Mouse (Mus musculus) splenic B cell, adult 2 months (primary cell): Measurements from ENCODE around the gene Dnase1l3.

Experiments used
- DNase-seq: peaks from one replicate; pipeline ENCODE4 v3.0.0-alpha.2; 2011; ENCODE audit warnings: low read depth, low spot score
- H3K27me3 ChIP-seq: 2 replicates; pipeline ENCODE4 v1.6.1; 2012; ENCODE audit warnings: mild to moderate bottlenecking, low read length, moderate library complexity, mixed read lengths; ENCODE audit not compliant: control insufficient read depth, poor library complexity, insufficient read depth, severe bottlenecking
- H3K36me3 ChIP-seq: 2 replicates; pipeline ENCODE4 v1.6.1; 2012; ENCODE audit warnings: mild to moderate bottlenecking, low read length, moderate library complexity, mixed read lengths; ENCODE audit not compliant: control insufficient read depth, poor library complexity, insufficient read depth, severe bottlenecking

The Dnase1l3 gene

DNA sequence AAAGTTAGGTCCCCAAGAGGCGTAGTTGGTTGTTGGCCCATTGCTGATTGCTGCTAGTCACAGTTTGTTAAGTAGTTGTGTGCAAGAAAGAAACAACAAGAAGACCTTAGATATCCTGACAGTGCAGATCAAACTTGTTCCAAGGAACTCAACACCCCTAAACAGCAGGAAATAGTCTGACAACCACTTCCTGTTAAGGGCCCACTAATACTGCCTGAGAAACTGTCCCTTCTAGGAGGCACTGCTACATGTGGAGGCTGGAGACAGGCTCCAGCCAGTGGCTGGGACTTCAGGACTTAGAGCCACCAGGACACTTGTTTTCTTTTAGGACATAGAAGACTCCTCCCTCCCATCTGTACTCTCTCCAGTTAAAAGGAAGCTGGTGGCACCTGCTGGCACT is 16.9 kb downstream of the Dnase1l3 start:
- no peak for DNase-seq
- Histone ChIP-seq H3K36me3 (no peaks in the 10 kb centered on the region; the same call in 1 of the 2 replicates), H3K27me3 (no peaks in the 10 kb centered on the region)

DNA sequence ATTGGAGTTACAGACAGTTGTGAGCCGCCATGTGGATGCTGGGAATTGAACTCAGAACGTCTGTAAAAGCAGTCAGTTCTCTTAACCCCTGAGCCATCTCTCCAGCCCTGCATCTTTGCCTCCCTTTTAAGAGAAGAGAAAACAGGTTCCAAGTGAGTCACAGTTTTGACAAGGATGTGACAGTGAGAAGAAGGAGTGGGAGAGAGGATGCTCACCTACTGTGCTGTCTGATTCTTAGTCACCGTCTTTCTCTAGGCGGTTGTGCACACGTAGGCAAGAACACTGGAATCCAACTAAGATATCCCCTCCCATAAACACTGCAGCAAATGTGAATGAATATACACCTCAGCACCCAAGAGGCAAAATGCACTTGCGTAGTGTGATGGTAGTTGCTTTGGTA is 19.2 kb downstream of the Dnase1l3 start:
- no peaks in the 10 kb centered on the region for H3K27me3 ChIP-seq
- H3K36me3 ChIP-seq, result no peaks in the 10 kb centered on the region; the same call in 1 of the 2 replicates
- DNase-seq, result no peak

DNA sequence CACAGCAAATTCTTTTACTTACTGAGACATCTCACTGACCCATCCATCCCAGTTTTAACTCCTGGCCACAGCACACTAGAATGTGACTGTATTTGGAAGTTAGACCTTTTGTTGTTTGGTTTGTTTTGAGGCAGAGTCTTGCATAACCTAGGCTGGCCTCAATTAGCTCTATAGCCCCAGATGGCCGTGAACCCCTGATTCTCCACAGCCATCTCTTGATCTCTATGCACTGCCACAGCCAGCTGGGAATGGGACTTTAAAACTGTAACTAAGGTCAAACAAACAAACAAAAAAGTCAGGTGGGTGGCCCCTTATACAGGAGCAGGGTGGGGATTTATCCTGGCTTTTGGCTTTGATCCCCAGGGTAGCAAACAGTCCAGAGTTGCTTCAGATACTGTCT is 19.7 kb downstream of the Dnase1l3 start:
- no peak for DNase-seq
- H3K27me3 ChIP-seq, result no peaks in the 10 kb centered on the region
- no peaks in the 10 kb centered on the region; the same call in 1 of the 2 replicates for H3K36me3 ChIP-seq

DNA sequence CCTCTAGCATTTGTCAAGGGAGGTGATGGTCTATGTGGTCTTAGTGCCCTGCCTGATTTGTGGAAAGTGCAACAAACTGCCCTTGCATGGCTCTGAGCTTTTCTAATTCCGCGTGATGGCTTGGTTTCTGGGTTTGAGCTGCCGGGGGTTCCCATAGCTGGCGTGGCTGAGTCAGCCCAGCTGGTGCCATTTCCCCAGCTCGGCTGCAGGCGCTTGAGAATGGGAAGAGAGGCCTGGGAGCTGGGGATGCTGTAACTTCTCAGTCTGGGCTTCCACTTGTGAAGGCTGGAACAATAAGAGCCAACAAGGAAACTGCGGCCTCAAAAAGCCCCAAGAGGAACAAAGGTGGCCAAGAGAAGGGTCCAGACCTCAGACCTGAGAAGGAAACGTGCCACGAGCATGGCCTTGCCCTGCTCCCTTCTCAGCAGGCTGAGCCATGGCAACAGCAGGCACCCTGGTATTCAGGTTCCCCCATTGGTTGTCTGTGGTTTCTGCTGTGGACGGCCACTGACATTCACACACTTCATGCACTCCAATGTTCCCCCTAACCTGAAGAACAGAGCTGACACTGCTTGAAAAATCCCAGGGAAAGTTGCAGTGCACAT is 22.4 kb downstream of the Dnase1l3 start:
- H3K36me3 ChIP-seq, result no peaks in the 10 kb centered on the region; the same call in 1 of the 2 replicates
- DNase-seq, result no peak

DNA sequence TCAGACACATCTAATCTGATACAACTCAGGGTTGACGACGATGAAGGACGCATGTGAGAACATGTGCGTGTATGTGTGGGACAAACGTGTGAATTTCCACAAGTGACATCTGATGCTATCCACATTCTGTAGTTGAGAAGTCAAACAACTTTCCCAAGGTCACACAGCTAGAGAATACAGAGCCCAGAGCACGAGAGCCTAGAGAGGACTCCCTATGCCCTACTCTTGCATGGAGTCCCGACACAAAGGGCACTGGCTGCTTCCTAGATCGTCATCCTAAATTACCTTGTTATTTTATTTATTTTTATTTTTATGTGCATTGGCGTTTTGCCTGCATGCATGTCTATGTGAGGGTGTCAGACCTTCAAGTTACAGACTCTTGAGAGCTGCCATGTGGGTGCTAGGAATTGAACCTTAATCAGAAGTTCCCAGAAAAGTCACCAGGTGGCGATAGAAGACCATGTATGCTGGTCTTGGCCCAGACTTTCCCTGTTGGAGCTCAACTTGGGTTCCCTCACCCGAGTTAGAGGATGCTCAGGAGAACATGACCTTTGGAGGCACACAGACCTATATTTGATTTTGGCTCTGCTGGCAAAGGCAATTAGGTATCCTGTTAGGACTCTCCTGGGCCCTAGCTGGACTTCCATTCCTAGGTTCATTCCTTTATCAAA is 30.0 kb downstream of the Dnase1l3 start:
- Histone ChIP-seq H3K36me3 (no peaks in the 10 kb centered on the region), H3K27me3 (no peaks in the 10 kb centered on the region)
- peak; percentile 85 for DNase-seq

More for the DNA sequence above, 22.4 kb downstream of the Dnase1l3 start:
- no peaks in the 10 kb centered on the region for H3K27me3 ChIP-seq

DNA sequence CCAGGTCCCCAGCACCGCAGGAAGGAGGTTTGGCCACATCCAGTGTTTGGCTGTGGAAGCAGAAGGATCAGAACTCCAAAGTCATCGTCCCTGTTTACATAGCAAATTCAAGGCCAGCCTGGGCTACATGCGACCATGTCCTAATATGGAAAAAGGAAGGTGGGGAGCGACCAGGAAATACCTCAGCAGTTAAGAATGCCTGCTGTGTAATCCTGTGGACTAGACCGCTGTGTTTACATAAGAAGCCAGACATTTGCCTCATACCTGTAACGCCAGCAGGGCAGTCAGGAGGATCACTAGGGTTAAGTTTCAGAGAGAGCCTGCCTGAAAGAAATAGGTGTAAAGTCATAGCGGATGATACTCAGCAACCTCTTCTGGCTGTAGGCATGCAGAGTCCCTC is 31.2 kb downstream of the Dnase1l3 start:
- DNase-seq, result no peak
- H3K27me3 ChIP-seq, result no peaks in the 10 kb centered on the region
- no peaks in the 10 kb centered on the region for H3K36me3 ChIP-seq

DNA sequence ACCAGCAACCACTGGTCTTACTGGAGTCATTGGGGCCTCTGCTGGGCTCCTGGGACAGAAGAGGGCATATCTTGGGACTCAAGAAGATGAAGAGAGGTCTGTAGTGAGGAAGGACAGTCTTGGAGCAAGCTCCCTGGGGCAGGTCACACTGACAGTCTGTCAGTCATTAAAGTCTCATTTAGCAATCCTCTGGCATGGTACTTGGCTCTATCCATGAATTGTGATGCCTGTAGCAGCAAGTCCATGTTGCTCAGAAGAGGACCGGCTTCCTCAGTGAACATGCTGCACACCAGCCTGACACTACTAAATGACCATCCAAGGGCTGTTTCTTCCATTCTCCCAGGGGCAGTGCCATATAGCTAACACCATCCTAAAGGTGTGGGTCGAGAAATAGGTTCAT is 31.7 kb downstream of the Dnase1l3 start:
- Histone ChIP-seq H3K27me3 (no peaks in the 10 kb centered on the region), H3K36me3 (no peaks in the 10 kb centered on the region)
- DNase-seq, result no peak

DNA sequence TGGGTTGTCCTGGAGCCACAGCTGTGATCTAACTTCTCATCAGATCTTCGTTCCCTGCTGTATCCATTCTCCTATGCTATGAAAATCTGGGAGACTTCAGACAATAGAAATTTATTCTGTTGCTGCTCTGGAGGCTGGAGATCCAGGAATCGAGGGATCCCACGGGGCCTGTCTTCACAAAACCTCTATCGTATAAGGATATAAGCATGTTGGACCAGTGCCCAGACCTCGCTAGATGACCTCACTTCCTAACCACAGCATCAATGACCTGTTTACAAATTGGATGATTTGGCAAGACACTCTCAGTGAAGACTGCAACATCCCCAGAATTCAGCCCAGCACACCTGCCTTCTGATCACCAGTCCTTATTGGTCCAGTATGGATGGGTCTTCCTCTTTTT is 32.7 kb downstream of the Dnase1l3 start:
- Histone ChIP-seq H3K27me3 (no peaks in the 10 kb centered on the region), H3K36me3 (no peaks in the 10 kb centered on the region)
- no peak for DNase-seq

DNA sequence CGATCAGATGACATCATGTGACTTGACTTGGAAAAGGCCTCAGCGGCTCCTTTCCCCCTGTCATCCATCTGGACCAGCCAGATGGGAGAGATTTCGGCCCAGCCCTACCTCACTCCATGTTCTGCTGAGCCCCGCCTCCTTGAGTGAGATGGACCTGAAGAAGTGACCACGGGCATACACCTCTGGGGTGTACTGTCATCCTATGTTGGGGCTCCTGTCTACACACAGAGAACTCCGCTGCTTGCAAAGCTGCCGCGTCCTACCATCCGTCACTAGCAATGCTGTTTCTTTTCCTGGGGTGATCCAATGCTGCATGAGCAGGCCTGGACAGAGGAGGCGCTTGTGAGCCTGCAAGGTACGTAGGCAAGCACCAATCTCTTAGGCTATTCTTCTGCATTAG is 33.8 kb downstream of the Dnase1l3 start:
- DNase-seq, result peak; percentile 17
- H3K36me3 ChIP-seq, result no peaks in the 10 kb centered on the region

DNA sequence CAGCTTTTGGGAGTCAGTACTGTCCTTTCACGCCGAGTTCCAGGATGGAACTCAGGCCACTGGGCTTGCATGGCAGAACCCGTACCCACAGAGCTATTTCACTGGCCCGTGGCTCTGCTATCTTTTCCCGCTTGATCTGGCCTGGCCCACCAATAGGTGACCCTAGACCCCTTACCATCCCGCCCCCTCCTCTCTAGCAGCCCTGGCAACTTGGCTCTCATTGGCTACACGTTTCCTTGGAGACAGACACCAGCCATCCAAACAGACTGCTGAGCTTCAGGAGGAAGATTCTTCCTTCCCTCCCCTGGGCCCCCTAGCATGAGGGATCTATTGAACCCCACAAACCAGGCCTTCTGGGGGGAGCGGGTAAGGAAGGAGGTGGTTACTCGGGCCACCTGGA is 37.3 kb downstream of the Dnase1l3 start, which contains the start of gene Gm45521:
Gene Gm45521 (plus strand): TSS at position 240 of the 400 bp plus-strand sequence.
- no peaks in the 10 kb centered on the region for H3K36me3 ChIP-seq
- no peak for DNase-seq
- H3K27me3 ChIP-seq, result no peaks in the 10 kb centered on the region

More for the DNA sequence above, 33.8 kb downstream of the Dnase1l3 start:
- no peaks in the 10 kb centered on the region for H3K27me3 ChIP-seq

DNA sequence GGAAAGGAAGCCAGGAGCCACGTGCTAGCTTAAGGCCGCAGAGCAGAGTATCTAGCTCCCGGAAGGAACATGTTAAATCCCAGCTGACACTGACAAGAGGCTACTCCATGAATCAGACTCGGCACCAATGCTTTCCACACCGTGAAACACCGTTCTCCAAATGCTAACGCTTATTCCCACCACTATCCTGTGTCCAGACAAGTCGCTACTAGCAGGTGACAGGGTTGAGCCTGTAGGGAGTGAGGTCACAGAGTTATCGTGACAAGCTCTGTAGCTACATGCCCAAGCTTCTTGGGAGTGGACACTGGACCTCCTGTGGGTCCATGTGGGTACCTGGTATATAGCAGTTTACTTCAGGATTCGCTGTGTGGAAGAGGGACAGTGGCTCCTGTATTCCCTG is 37.9 kb downstream of the Dnase1l3 start:
- no peak for DNase-seq

DNA sequence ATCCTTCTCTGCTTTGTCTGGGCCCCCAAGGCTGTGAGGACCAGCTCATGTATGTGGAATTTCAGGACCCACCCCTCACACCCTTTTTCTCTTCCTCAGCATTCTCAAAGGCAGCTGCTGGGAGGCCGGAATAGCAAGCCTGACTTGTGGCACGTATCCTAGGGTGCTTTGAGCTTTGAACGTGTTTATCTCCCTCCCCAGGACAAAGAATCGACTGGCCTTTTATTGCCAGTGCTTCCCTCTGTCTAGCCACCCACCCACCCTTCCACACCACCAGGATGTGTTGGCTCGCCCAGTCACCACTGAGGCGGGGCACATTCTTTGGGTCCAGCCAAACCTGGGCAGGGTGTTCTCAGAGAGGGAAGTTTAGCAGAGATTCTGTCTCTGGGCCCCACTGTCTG is 40.3 kb downstream of the Dnase1l3 start:
- no peak for DNase-seq
- 0 out of 2 replicates have a peak, but pooled peaks cover 2% of the 10 kb centered on the region for H3K36me3 ChIP-seq
- no peaks in the 10 kb centered on the region for H3K27me3 ChIP-seq

More for the DNA sequence above, 37.9 kb downstream of the Dnase1l3 start:
- Histone ChIP-seq H3K27me3 (no peaks in the 10 kb centered on the region), H3K36me3 (0 out of 2 replicates have a peak, but pooled peaks cover 1% of the 10 kb centered on the region)

DNA sequence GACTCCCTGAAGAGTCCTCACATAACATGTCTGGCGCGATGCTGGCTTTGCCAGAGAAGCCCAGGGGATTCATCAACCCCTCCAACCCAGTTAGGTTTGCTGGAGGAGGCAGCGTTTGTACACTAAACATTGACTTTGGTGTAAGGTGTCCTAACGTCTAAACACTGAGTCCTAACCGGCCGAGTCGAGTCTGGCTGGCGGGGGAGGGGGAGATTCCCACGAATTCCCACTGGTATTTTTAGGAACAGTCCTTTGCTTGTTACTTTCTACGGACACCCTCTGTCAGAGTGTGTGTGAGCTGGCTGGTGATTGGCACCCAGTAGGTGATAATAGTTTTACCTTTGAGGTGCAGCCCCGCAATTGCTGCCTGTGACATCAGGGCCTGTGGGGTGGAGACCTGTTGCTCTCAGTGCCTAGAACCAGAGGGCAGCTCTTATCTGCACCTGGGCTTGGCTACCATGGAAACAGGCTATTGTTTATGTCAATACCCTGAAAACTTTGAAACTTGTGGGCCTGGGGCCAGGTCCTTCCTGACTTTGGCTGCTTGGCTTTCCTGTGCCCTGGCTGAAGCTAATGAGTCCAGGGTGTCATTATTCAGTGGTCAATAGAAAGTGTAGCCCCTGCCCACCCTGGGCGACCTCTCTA is 41.6 kb downstream of the Dnase1l3 start:
- Histone ChIP-seq H3K27me3 (no peaks in the 10 kb centered on the region), H3K36me3 (0 out of 2 replicates have a peak, but pooled peaks cover 2% of the 10 kb centered on the region)
- DNase-seq, result no peak

DNA sequence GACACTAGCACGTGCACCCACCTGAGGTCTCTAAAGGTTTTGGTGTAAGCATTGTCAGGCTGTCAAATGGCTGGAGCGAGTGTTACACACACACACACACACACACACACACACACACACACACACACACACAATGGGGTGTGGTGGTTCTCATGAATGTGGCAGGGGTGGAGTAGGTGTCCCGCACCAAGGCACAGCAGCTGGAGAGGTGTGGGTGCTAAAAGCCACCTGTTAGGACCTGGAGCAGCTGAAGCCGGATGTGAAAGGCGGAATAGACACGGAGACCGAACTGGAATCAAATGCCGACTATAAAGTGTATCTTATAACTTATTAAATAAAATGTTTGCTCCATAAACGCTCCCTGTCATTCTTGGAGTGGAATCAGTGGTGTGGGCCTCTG is 43.1 kb downstream of the Dnase1l3 start:
- Histone ChIP-seq H3K27me3 (no peaks in the 10 kb centered on the region), H3K36me3 (0 out of 2 replicates have a peak, but pooled peaks cover 2% of the 10 kb centered on the region)
- DNase-seq, result no peak

DNA sequence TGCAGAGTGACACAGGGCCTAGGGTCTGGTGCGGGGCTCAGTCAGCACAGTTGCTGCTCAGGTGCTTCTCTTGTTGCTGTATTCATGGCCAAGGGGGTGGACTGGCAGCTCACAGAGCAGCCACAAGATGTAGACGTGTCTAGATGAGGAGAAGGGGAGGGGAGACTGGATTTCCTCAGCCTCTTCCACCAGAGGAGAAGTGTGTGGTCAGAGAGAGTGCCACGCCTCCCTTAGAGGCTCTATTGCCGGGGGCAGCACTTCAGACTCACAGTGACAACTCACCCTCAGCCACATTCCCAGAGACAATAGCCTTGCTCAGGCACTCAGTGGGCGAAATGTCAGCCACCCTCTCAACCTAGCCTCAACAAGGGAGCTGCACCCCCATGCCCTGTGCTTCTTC is 49.1 kb downstream of the Dnase1l3 start:
- Histone ChIP-seq H3K27me3 (no peaks in the 10 kb centered on the region), H3K36me3 (peaks cover 2% of the 10 kb centered on the region; the same call in 1 of the 2 replicates)
- DNase-seq, result no peak
